Mouse (Mus musculus): ENCODE data around the gene Gm20772. TPM values are rescaled to one million over a fixed set of nuclear protein-coding genes. Genes with fewer than 3 reads are reported as not detected.
"Not testable (repeated sequence)": the region's sequence is repeated elsewhere in the genome, so short reads cannot be mapped to it uniquely, and the experiment has no call there.

The Gm20772 gene
- total RNA-seq (2021): not detected
- long read RNA-seq, experiment 1: 0 reads
- long read RNA-seq, experiment 2: 0 reads

- not testable (repeated sequence) for DNase-seq
These were observed at the start of gene Gm20772, which contains the start of gene Gm20831 for GRCm38 (mm10) chrY:17874441-17874840. Gene Gm20772 (plus strand): TSS chrY:17874741. Gene Gm20831 (plus strand): TSS chrY:17874741.

- DNase-seq: not testable (repeated sequence)
These were observed 28.4 kb upstream of the Gm20772 start, which contains the start of gene Gm21904 for GRCm38 (mm10) chrY:17846166-17846565. Gene Gm21904 (minus strand): TSS chrY:17846266.

Other genes starting within 250 kb of the Gm20772 start
- gene Gm21904, start 28.5 kb upstream of the Gm20772 start, total RNA-seq (2021): not detected
- gene Gm20831, start within 50 bp of the Gm20772 start, total RNA-seq (2021): not detected
- not detected for gene Srsy, start 62.6 kb downstream of the Gm20772 start, total RNA-seq (2021)
- gene Gm21764, start 187.1 kb downstream of the Gm20772 start, total RNA-seq (2021): not detected
- not detected for gene Ssty1, start 214.4 kb downstream of the Gm20772 start, total RNA-seq (2021)

Data from gastrocnemius, postnatal 25 days (tissue).